Mouse (Mus musculus): Measurements from ENCODE around the gene Fbxo9.

GRCm38 (mm10) chr9:78157221-78157620, 48.4 kb upstream of the Fbxo9 start:
- TF ChIP-seq CTCF (IDR thresholded peaks at IDR 0.05; ENCODE audit: low read depth) (no peak), EP300 (IDR thresholded peaks at IDR 0.05; ENCODE audit: low read depth) (no peak)

All from heart, postnatal 0 days (tissue).